20 mouse cellular contexts compared by ENCODE assay signal in genomic region chr6:48032661-48033060, GRCm38 (mm10).
"Had no signal": no experiment of that assay in that cellular context is flagged by ENCODE, and none has a peak within 500 bp of the region (broad histone marks: within the 10 kb centered on the region; RNA-seq: fewer than 3 reads in every experiment).

No protein-coding gene starts in this region.

- H3K9ac ChIP-seq: liver, postnatal 0 days; lung, embryonic 15.5 days; midbrain, embryonic 12.5 days; neural tube, embryonic 13.5 days; neural tube, embryonic 15.5 days had no signal

- H3K27ac ChIP-seq: lung, embryonic 15.5 days; midbrain, embryonic 10.5 days; midbrain, embryonic 12.5 days; neural tube, embryonic 13.5 days; neural tube, embryonic 15.5 days had no signal

- ATAC-seq: liver, postnatal 0 days; lung, postnatal 0 days; midbrain, embryonic 16.5 days had no signal

- DNase-seq: liver, postnatal 0 days; lung, adult 2 months; lung, postnatal 4 days; midbrain, embryonic 14.5 days; retina, postnatal 1 day; right cerebral cortex, adult 18-20 months; right cerebral cortex, postnatal 25 days; right cerebral cortex, postnatal 4 days; spleen, adult 18-20 months; thymus, adult 18-20 months; thymus, postnatal 14 days; thymus, postnatal 36 days had no signal

- H3K4me3 ChIP-seq: lung, embryonic 15.5 days; midbrain, embryonic 10.5 days; midbrain, embryonic 12.5 days; myocyte; neural tube, embryonic 13.5 days; neural tube, embryonic 15.5 days had no signal

- H3K4me1 ChIP-seq: lung, embryonic 15.5 days; midbrain, embryonic 10.5 days; midbrain, embryonic 12.5 days; neural tube, embryonic 13.5 days; neural tube, embryonic 15.5 days had no signal

- H3K27me3 ChIP-seq: lung, embryonic 15.5 days; midbrain, embryonic 12.5 days; neural tube, embryonic 13.5 days; neural tube, embryonic 15.5 days had no signal
